Mouse (Mus musculus): ENCODE measurements at regions not wholly inside any gene's neighbourhood (a gene's known extent, or its start where the extent isn't known, plus 50 kb on each side); places are given as distances from the start of the nearest gene placed in this dataset.

DNA sequence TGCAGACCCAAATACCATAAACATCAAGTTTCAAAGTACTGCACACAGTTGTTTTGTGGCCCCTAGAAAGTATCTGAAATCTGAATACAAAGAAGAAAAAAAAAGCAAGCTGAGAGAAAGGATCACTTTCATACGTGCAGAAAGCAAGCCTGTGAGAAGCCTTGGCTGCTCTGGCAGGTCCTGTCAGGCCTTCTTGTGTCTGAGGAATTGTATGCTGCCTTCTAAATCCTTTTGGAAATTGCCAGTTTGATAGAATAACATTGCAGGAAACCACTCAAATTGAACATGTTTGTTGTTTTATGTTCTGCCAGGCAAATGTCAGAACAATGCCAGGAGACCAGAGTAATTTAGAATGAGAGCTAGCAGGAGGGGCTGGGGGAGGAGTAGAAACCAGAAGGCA lies 198.0 kb downstream of the Spry2 start:
- no peak for ATAC-seq (ENCODE audit: low FRiP score, low read depth)
- no peak for DNase-seq (ENCODE audit: low spot score)
- H3K27me3 ChIP-seq (ENCODE audit: control insufficient read depth, insufficient read depth, low read length) = no peaks in the 10 kb centered on the region
- no peak for TF ChIP-seq POLR2A (IDR thresholded peaks at IDR 0.05; ENCODE audit: borderline replicate concordance, extremely low read depth, insufficient read depth, insufficient read length)
- H3K4me1 ChIP-seq (ENCODE audit: control insufficient read depth, insufficient read depth, low read length) = no peaks in the 10 kb centered on the region
- no peak overlapping the region for H3K4me3 ChIP-seq (replicated peaks; ENCODE audit: low read length)
- no peaks in the 10 kb centered on the region for H3K9me3 ChIP-seq (ENCODE audit: control insufficient read depth, low read length)
- no peak overlapping the region for H3K27ac ChIP-seq (replicated peaks; ENCODE audit: low read depth, low read length)
- H3K36me3 ChIP-seq (ENCODE audit: control insufficient read depth, insufficient read depth, low read length) = no peaks in the 10 kb centered on the region
- WGBS = 24% methylated on average over 1 of the region's 1 CpGs
- no peak overlapping the region for H3K9ac ChIP-seq (ENCODE audit: low read depth, low read length, severe bottlenecking)
- no peak overlapping the region for H3K4me2 ChIP-seq (replicated peaks; ENCODE audit: low read depth, low read length, severe bottlenecking)

GRCm38 (mm10) chr14:105698086-105698485 lies 198.5 kb downstream of the Spry2 start:
- no peak overlapping the region for H3K27ac ChIP-seq (replicated peaks; ENCODE audit: low read depth, low read length)
- no peaks in the 10 kb centered on the region for H3K9me3 ChIP-seq (ENCODE audit: control insufficient read depth, low read length)
- H3K9ac ChIP-seq (ENCODE audit: low read depth, low read length, severe bottlenecking) = no peak overlapping the region
- no peak for DNase-seq (ENCODE audit: low spot score)
- H3K4me1 ChIP-seq (ENCODE audit: control insufficient read depth, insufficient read depth, low read length) = no peaks in the 10 kb centered on the region
- no peaks in the 10 kb centered on the region for H3K36me3 ChIP-seq (ENCODE audit: control insufficient read depth, insufficient read depth, low read length)
- H3K4me2 ChIP-seq (replicated peaks; ENCODE audit: low read depth, low read length, severe bottlenecking) = no peak overlapping the region
- 79% methylated on average over 1 of the region's 1 CpGs for WGBS
- TF ChIP-seq POLR2A (IDR thresholded peaks at IDR 0.05; ENCODE audit: borderline replicate concordance, extremely low read depth, insufficient read depth, insufficient read length) = no peak
- H3K4me3 ChIP-seq (replicated peaks; ENCODE audit: low read length) = no peak overlapping the region
- no peak for ATAC-seq (ENCODE audit: low FRiP score, low read depth)
- H3K27me3 ChIP-seq (ENCODE audit: control insufficient read depth, insufficient read depth, low read length) = no peaks in the 10 kb centered on the region

- WGBS = 87% methylated on average over 13 of the region's 13 CpGs
- Histone ChIP-seq H3K4me2 (replicated peaks; ENCODE audit: low read depth, low read length, severe bottlenecking) (no peak overlapping the region), H3K27ac (replicated peaks; ENCODE audit: low read depth, low read length) (no peak overlapping the region), H3K9ac (ENCODE audit: low read depth, low read length, severe bottlenecking) (no peak overlapping the region), H3K36me3 (ENCODE audit: control insufficient read depth, insufficient read depth, low read length) (no peaks in the 10 kb centered on the region), H3K4me3 (replicated peaks; ENCODE audit: low read length) (no peak overlapping the region), H3K9me3 (ENCODE audit: control insufficient read depth, low read length) (no peaks in the 10 kb centered on the region), H3K4me1 (ENCODE audit: control insufficient read depth, insufficient read depth, low read length) (no peaks in the 10 kb centered on the region), H3K27me3 (ENCODE audit: control insufficient read depth, insufficient read depth, low read length) (no peaks in the 10 kb centered on the region)
- no peak for DNase-seq (ENCODE audit: low spot score)
- TF ChIP-seq POLR2A (IDR thresholded peaks at IDR 0.05; ENCODE audit: borderline replicate concordance, extremely low read depth, insufficient read depth, insufficient read length) = no peak
- no peak for ATAC-seq (ENCODE audit: low FRiP score, low read depth)
Measured at GRCm38 (mm10) chr14:105697398-105697797, 199.2 kb downstream of the Spry2 start.

GRCm38 (mm10) chr14:105694969-105695368 lies 201.7 kb downstream of the Spry2 start:
- no peak for ATAC-seq (ENCODE audit: low FRiP score, low read depth)
- no peak for DNase-seq (ENCODE audit: low spot score)
- no peak overlapping the region for H3K4me3 ChIP-seq (replicated peaks; ENCODE audit: low read length)
- H3K9ac ChIP-seq (ENCODE audit: low read depth, low read length, severe bottlenecking) = no peak overlapping the region
- no peaks in the 10 kb centered on the region for H3K9me3 ChIP-seq (ENCODE audit: control insufficient read depth, low read length)
- H3K36me3 ChIP-seq (ENCODE audit: control insufficient read depth, insufficient read depth, low read length) = no peaks in the 10 kb centered on the region
- H3K27me3 ChIP-seq (ENCODE audit: control insufficient read depth, insufficient read depth, low read length) = no peaks in the 10 kb centered on the region
- H3K27ac ChIP-seq (replicated peaks; ENCODE audit: low read depth, low read length) = no peak overlapping the region
- no peak for TF ChIP-seq POLR2A (IDR thresholded peaks at IDR 0.05; ENCODE audit: borderline replicate concordance, extremely low read depth, insufficient read depth, insufficient read length)
- H3K4me1 ChIP-seq (ENCODE audit: control insufficient read depth, insufficient read depth, low read length) = no peaks in the 10 kb centered on the region
- H3K4me2 ChIP-seq (replicated peaks; ENCODE audit: low read depth, low read length, severe bottlenecking) = no peak overlapping the region

DNA sequence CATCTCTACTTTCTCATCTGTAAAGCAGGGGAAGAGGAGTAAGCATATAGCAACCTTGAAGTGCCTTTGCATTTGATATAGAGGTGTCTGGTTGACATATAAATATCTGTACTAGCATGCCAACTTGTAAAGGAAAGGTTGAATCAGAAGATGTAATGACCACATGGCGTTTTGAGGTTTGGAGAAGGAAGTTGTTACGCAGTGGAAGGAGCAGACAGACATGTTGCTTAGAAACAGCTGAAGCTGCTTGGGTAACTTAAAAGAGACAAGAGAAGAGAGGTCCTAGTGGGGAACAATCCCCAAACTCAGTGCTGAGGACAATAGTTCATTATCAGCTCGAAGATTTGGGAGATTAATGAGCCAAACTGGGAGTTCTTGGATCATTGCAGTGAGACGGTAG lies 202.9 kb downstream of the Spry2 start:
- Histone ChIP-seq H3K9ac (ENCODE audit: low read depth, low read length, severe bottlenecking) (no peak overlapping the region), H3K36me3 (ENCODE audit: control insufficient read depth, insufficient read depth, low read length) (no peaks in the 10 kb centered on the region), H3K4me3 (replicated peaks; ENCODE audit: low read length) (no peak overlapping the region), H3K9me3 (ENCODE audit: control insufficient read depth, low read length) (no peaks in the 10 kb centered on the region), H3K4me2 (replicated peaks; ENCODE audit: low read depth, low read length, severe bottlenecking) (no peak overlapping the region), H3K27ac (replicated peaks; ENCODE audit: low read depth, low read length) (no peak overlapping the region), H3K4me1 (ENCODE audit: control insufficient read depth, insufficient read depth, low read length) (no peaks in the 10 kb centered on the region), H3K27me3 (ENCODE audit: control insufficient read depth, insufficient read depth, low read length) (no peaks in the 10 kb centered on the region)
- DNase-seq (ENCODE audit: low spot score) (no peak), ATAC-seq (ENCODE audit: low FRiP score, low read depth) (no peak)
- WGBS = 76% methylated on average over 4 of the region's 4 CpGs
- TF ChIP-seq POLR2A (IDR thresholded peaks at IDR 0.05; ENCODE audit: borderline replicate concordance, extremely low read depth, insufficient read depth, insufficient read length) = no peak

DNA sequence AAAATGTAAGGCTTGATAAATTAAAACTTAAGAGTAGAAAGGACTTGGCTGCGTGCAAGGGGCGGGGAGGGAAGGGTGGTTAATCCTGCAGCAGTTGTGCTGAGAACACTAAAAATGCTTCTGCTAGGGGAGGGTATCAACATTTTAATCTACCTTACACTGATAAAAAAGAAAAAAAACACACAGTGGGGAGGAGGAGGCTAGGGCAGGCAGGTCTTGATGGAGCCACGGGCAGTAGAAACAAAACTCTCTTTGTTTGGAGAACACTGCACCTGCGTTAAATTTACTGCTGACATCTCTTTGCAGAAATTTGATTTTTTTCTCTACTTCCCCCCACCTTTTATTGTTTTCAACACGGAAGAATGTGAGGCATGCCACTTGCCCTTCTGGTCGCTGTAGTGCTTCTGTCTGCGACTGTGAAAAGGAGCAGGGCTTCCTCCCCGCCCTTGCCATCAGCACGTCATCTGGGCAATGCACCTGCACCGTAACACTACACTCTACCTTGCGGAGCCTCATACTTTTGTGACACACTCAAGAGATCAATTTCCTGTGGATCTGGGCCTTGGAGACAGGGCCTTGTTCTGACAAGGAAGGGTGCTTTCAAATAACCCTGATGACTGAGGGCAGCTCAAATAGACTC lies 211.7 kb downstream of the Spry2 start:
- Histone ChIP-seq H3K4me3 (replicated peaks; ENCODE audit: low read length) (no peak overlapping the region), H3K36me3 (ENCODE audit: control insufficient read depth, insufficient read depth, low read length) (no peaks in the 10 kb centered on the region), H3K9ac (ENCODE audit: low read depth, low read length, severe bottlenecking) (no peak overlapping the region), H3K27me3 (ENCODE audit: control insufficient read depth, insufficient read depth, low read length) (no peaks in the 10 kb centered on the region), H3K4me1 (ENCODE audit: control insufficient read depth, insufficient read depth, low read length) (no peaks in the 10 kb centered on the region; the same call in 1 of the 2 replicates), H3K9me3 (ENCODE audit: control insufficient read depth, low read length) (no peaks in the 10 kb centered on the region), H3K4me2 (replicated peaks; ENCODE audit: low read depth, low read length, severe bottlenecking) (no peak overlapping the region), H3K27ac (replicated peaks; ENCODE audit: low read depth, low read length) (no peak overlapping the region)
- TF ChIP-seq POLR2A (IDR thresholded peaks at IDR 0.05; ENCODE audit: borderline replicate concordance, extremely low read depth, insufficient read depth, insufficient read length) = no peak
- DNase-seq (ENCODE audit: low spot score) (no peak), ATAC-seq (ENCODE audit: low FRiP score, low read depth) (no peak)
- 31% methylated on average over 11 of the region's 11 CpGs for WGBS
